Mouse (Mus musculus) embryonic facial prominence, embryonic 11.5 days (tissue): ENCODE results near the gene Mthfd1l. TPM values are rescaled to one million over a fixed set of nuclear protein-coding genes. Genes with fewer than 3 reads are reported as not detected.
A peak's percentile ranks its signal among the peaks of the same experiment; 100 is the strongest.

Experiments used
- ATAC-seq: fragments of 200-750 bp; cut with Nextera tagmentation; replicated peaks from 2 replicates; pipeline ENCODE4 v1.8.0; 2017; ENCODE audit warnings: low read depth; ENCODE audit not compliant: insufficient number of reproducible peaks, low FRiP score, low TSS enrichment
- DNase-seq: peaks from one replicate; pipeline ENCODE4 v3.0.0-alpha.2; 2015; ENCODE audit warnings: low spot score
- H3K27ac ChIP-seq: fragments of 300-500 bp; sonication (generic); replicated peaks from 2 replicates; pipeline ENCODE4 v1.5.1; 2014; ENCODE audit warnings: mild to moderate bottlenecking, low read depth, low read length, control low read depth
- H3K27me3 ChIP-seq: fragments of 300-500 bp; sonication (generic); 2 replicates; pipeline ENCODE4 v1.6.1; 2014; ENCODE audit warnings: mild to moderate bottlenecking, low read length, moderate library complexity, mixed read lengths; ENCODE audit not compliant: control insufficient read depth, insufficient read depth
- H3K36me3 ChIP-seq: fragments of 300-500 bp; sonication (generic); replicated peaks from 2 replicates; pipeline ENCODE4 v1.6.1; 2014; ENCODE audit warnings: low read depth, mild to moderate bottlenecking, low read length, moderate library complexity, mixed read lengths; ENCODE audit not compliant: control insufficient read depth, insufficient read depth
- H3K4me1 ChIP-seq: fragments of 300-500 bp; sonication (generic); 2 replicates; pipeline ENCODE4 v1.6.1; 2014; ENCODE audit warnings: low read length, mixed read lengths; ENCODE audit not compliant: control insufficient read depth, insufficient read depth
- H3K4me2 ChIP-seq: fragments of 300-500 bp; sonication (generic); 2 replicates; pipeline ENCODE4 v1.6.1; 2014; ENCODE audit warnings: low read depth, mild to moderate bottlenecking, control low read depth, low read length, moderate library complexity
- H3K4me3 ChIP-seq: fragments of 300-500 bp; sonication (generic); 2 replicates; pipeline ENCODE4 v1.5.1; 2014; ENCODE audit warnings: low read depth, low read length, control low read depth
- H3K9ac ChIP-seq: fragments of 300-500 bp; sonication (generic); replicated peaks from 2 replicates; pipeline ENCODE4 v1.6.1; 2014; ENCODE audit warnings: mild to moderate bottlenecking, control low read depth, low read length
- H3K9me3 ChIP-seq: fragments of 300-500 bp; sonication (generic); replicated peaks from 2 replicates; pipeline ENCODE4 v1.6.1; 2016; ENCODE audit warnings: mild to moderate bottlenecking, low read length, inconsistent platforms, mixed read lengths; ENCODE audit not compliant: control insufficient read depth
- WGBS: fragments of 180-500 bp; shearing (Covaris S2); extraction: QIAGEN DNeasy Blood & Tissue Kit; methylation state at CpG from one replicate; pipeline ENCODE4 v1.1.7; 2014; 5-methylcytosine and 5-hydroxymethylcytosine counted together
- polyA plus RNA-seq: library from polyadenylated mRNA; unstranded; fragments of >200 nt; fragmentation: Nextera tagmentation; extraction: Ambion mirVana; gene quantifications from 2 replicates; pipeline ENCODE4 v1.2.1, GENCODE M21; 2014

The Mthfd1l gene
- polyA plus RNA-seq, 1 experiment from 2014 or later = 13.6 TPM

GRCm38 (mm10) chr10:4153031-4153430, 180.1 kb downstream of the Mthfd1l start:
- no peak overlapping the region for H3K4me3 ChIP-seq
- no peak overlapping the region for H3K4me2 ChIP-seq
- no peaks in the 10 kb centered on the region for H3K9me3 ChIP-seq
- no peak overlapping the region for H3K27ac ChIP-seq
- H3K36me3 ChIP-seq = no peaks in the 10 kb centered on the region
- H3K9ac ChIP-seq = no peak overlapping the region
- H3K27me3 ChIP-seq = no peaks in the 10 kb centered on the region
- no peak for DNase-seq
- H3K4me1 ChIP-seq = no peaks in the 10 kb centered on the region
- ATAC-seq = no peak
- 80% methylated on average over 4 of the region's 4 CpGs for WGBS

DNA sequence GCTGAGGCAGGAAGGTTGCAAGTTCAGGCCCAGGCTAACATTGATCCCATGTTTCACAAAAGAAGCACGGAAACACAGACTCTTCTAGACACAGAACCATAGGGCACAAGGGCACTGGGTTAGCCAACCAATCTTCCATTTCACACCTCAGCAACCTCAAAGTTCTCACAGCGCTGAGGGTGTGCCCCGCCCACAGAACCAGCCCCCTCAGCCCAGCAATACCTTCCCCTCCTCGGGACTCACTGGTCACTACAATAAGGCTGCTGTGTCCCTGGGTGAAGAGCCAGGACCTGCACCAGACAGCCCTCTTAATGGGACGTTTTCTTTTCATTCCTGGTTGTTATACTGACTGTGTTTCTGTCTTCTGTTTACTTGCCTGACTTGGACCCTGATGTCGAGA, 181.1 kb downstream of the Mthfd1l start:
- no peak for ATAC-seq
- H3K27me3 ChIP-seq = no peaks in the 10 kb centered on the region

GRCm38 (mm10) chr10:4155521-4155920, 182.6 kb downstream of the Mthfd1l start:
- Histone ChIP-seq H3K27ac (no peak overlapping the region), H3K4me3 (no peak overlapping the region), H3K9ac (no peak overlapping the region), H3K4me1 (no peaks in the 10 kb centered on the region), H3K36me3 (no peaks in the 10 kb centered on the region), H3K9me3 (no peaks in the 10 kb centered on the region), H3K4me2 (no peak overlapping the region), H3K27me3 (no peaks in the 10 kb centered on the region)
- DNase-seq = no peak
- 80% methylated on average over 5 of the region's 5 CpGs for WGBS
- no peak for ATAC-seq

More for the DNA sequence above, 181.1 kb downstream of the Mthfd1l start:
- no peak overlapping the region for H3K4me2 ChIP-seq
- no peaks in the 10 kb centered on the region for H3K4me1 ChIP-seq
- H3K27ac ChIP-seq = no peak overlapping the region
- WGBS = 78% methylated on average over 6 of the region's 6 CpGs
- DNase-seq = no peak
- no peaks in the 10 kb centered on the region for H3K36me3 ChIP-seq
- H3K9me3 ChIP-seq = no peaks in the 10 kb centered on the region
- no peak overlapping the region for H3K9ac ChIP-seq
- no peak overlapping the region for H3K4me3 ChIP-seq

GRCm38 (mm10) chr10:4158533-4158932, 185.6 kb downstream of the Mthfd1l start:
- ATAC-seq (no peak), DNase-seq (no peak)
- no peak overlapping the region for H3K9ac ChIP-seq
- whole genome bisulfite sequencing = 89% methylated on average over 5 of the region's 5 CpGs
- H3K4me3 ChIP-seq = no peak overlapping the region
- H3K27ac ChIP-seq = no peak overlapping the region
- H3K4me1 ChIP-seq = no peaks in the 10 kb centered on the region
- H3K27me3 ChIP-seq = no peaks in the 10 kb centered on the region
- no peaks in the 10 kb centered on the region for H3K36me3 ChIP-seq
- no peak overlapping the region for H3K4me2 ChIP-seq
- no peaks in the 10 kb centered on the region for H3K9me3 ChIP-seq

DNA sequence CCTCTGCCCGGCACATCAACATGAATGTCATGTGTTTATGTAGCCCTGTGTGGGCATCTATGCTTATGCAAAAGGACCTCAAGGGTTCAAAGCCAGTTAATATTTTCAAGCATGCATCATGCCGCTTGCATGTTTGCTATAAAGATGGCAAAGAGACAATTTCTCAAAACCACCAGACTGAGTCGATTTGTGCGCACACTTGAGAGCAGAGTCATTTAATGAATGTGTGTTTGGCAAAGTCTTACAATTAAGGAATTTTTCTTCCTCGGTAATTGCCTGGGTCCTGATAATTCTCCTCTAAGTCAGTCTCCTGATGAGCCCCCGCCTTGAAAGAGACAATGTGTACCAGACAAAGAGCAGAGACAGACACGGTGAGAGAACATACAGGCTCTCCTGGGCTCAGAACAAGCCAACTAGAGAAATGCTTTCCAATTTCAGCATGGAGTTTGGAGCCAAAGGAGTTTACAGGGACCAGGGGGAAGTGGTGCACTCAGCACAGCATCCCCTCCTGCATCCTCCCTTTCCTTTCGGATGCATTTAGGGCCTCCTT, 186.7 kb downstream of the Mthfd1l start:
- Histone ChIP-seq H3K36me3 (no peaks in the 10 kb centered on the region), H3K4me2 (no peak overlapping the region), H3K4me1 (no peaks in the 10 kb centered on the region), H3K9me3 (no peaks in the 10 kb centered on the region), H3K9ac (no peak overlapping the region), H3K4me3 (no peak overlapping the region), H3K27ac (no peak overlapping the region), H3K27me3 (no peaks in the 10 kb centered on the region)
- no peak for DNase-seq
- ATAC-seq = no peak
- WGBS = 84% methylated on average over 8 of the region's 8 CpGs

DNA sequence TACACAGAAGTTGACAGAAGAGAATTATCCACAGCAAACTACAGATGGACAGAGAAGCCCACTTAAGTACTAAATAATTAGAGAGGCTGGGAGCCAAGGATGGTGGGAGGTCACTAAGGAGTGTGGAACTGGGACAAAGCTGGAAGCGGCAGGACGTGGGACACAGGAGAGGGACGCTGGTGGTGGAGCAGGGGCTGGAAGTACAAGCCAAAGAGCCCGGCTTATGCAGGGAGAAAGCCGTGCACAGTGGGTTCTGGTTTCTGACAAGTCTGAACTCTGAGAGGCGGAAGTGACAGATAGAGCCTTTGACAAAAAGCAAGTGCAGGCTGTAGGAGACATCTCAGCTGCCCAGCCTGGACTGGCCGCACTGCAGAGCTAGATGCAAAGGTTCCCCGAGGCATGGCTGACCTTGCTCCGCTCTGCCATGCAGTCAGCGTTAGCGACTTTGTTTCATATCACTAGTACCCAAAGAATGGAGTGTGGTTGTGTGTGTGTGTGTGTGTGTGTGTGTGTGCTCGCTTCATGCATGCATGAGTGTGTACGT, 187.4 kb downstream of the Mthfd1l start:
- H3K9me3 ChIP-seq = no peaks in the 10 kb centered on the region
- H3K4me3 ChIP-seq = no peak overlapping the region
- WGBS = 78% methylated on average over 13 of the region's 13 CpGs
- no peak overlapping the region for H3K9ac ChIP-seq
- no peak overlapping the region for H3K4me2 ChIP-seq
- no peaks in the 10 kb centered on the region for H3K36me3 ChIP-seq
- no peak for DNase-seq
- H3K27me3 ChIP-seq = no peaks in the 10 kb centered on the region
- no peak overlapping the region for H3K27ac ChIP-seq
- no peaks in the 10 kb centered on the region for H3K4me1 ChIP-seq
- ATAC-seq = no peak

- 81% methylated on average over 2 of the region's 2 CpGs for WGBS
Measured at GRCm38 (mm10) chr10:4162049-4162448, 189.1 kb downstream of the Mthfd1l start.

DNA sequence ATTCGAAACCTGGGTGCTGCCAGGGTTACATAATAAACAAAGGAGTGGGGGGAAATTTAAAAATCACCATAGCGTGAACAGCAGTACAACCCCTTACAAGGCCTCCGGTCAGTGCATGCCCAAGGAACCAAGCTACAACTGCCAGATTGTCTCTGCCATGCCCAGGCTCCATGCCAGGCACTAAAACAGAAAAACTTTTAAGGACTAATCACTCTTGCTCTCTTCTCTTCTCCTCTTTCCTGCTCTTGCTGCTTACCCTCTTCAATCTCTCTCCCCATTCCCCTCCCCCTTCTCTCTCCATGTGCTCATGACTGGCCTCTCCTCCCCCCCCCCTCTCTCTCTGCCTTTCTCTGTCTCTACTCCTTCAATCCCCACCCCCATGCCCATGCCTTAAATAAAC, 190.1 kb downstream of the Mthfd1l start:
- DNase-seq (peak; percentile 19), ATAC-seq (no peak)
- H3K9me3 ChIP-seq = no peaks in the 10 kb centered on the region
- no peak overlapping the region for H3K27ac ChIP-seq
- no peaks in the 10 kb centered on the region for H3K4me1 ChIP-seq
- H3K4me3 ChIP-seq = no peak overlapping the region
- H3K9ac ChIP-seq = no peak overlapping the region
- H3K27me3 ChIP-seq = no peaks in the 10 kb centered on the region
- no peaks in the 10 kb centered on the region for H3K36me3 ChIP-seq
- no peak overlapping the region for H3K4me2 ChIP-seq
- 84% methylated on average over 3 of the region's 3 CpGs for WGBS

More at GRCm38 (mm10) chr10:4162049-4162448, 189.1 kb downstream of the Mthfd1l start:
- Histone ChIP-seq H3K9me3 (no peaks in the 10 kb centered on the region), H3K27me3 (no peaks in the 10 kb centered on the region), H3K4me2 (no peak overlapping the region), H3K9ac (no peak overlapping the region), H3K4me1 (no peaks in the 10 kb centered on the region), H3K36me3 (no peaks in the 10 kb centered on the region), H3K27ac (no peak overlapping the region), H3K4me3 (no peak overlapping the region)
- DNase-seq = no peak
- no peak for ATAC-seq
